Mouse (Mus musculus): ENCODE measurements around the gene Proser2. TPM values are rescaled to one million over a fixed set of nuclear protein-coding genes. Genes with fewer than 3 reads are reported as not detected.
A peak's percentile ranks its signal among the peaks of the same experiment; 100 is the strongest.

The Proser2 gene
- polyA plus RNA-seq, 1 experiment from 2014 or later: 5.8 TPM

GRCm38 (mm10) chr2:6157635-6158034 lies 27.6 kb upstream of the Proser2 start:
- ATAC-seq (ENCODE audit: low FRiP score): no peak
- H3K27me3 ChIP-seq: no peaks in the 10 kb centered on the region
- 96% methylated on average over 7 of the region's 7 CpGs for WGBS
- H3K4me2 ChIP-seq: no peak overlapping the region
- H3K9ac ChIP-seq: no peak overlapping the region
- H3K36me3 ChIP-seq: no peaks in the 10 kb centered on the region
- H3K4me1 ChIP-seq (replicated peaks): no peaks in the 10 kb centered on the region
- no peak overlapping the region for H3K27ac ChIP-seq
- no peaks in the 10 kb centered on the region for H3K9me3 ChIP-seq
- H3K4me3 ChIP-seq: no peak overlapping the region

GRCm38 (mm10) chr2:6157208-6157607 lies 27.2 kb upstream of the Proser2 start:
- H3K4me1 ChIP-seq (replicated peaks): no peaks in the 10 kb centered on the region
- 92% methylated on average over 4 of the region's 4 CpGs for WGBS
- no peak overlapping the region for H3K4me2 ChIP-seq
- H3K9me3 ChIP-seq: no peaks in the 10 kb centered on the region
- no peak overlapping the region for H3K27ac ChIP-seq
- no peaks in the 10 kb centered on the region for H3K36me3 ChIP-seq
- no peak overlapping the region for H3K4me3 ChIP-seq
- no peaks in the 10 kb centered on the region for H3K27me3 ChIP-seq
- ATAC-seq (ENCODE audit: low FRiP score): no peak
- no peak overlapping the region for H3K9ac ChIP-seq

GRCm38 (mm10) chr2:6149801-6150200 lies 19.8 kb upstream of the Proser2 start:
- 94% methylated on average over 5 of the region's 5 CpGs for WGBS
- H3K9ac ChIP-seq: no peak overlapping the region
- ATAC-seq (ENCODE audit: low FRiP score): no peak

GRCm38 (mm10) chr2:6146901-6147300 lies 16.9 kb upstream of the Proser2 start:
- no peaks in the 10 kb centered on the region for H3K9me3 ChIP-seq
- H3K4me2 ChIP-seq: no peak overlapping the region
- WGBS: 90% methylated on average over 7 of the region's 7 CpGs
- H3K36me3 ChIP-seq: no peaks in the 10 kb centered on the region
- no peaks in the 10 kb centered on the region for H3K4me1 ChIP-seq (replicated peaks)
- no peak overlapping the region for H3K4me3 ChIP-seq
- no peak overlapping the region for H3K27ac ChIP-seq
- no peak for ATAC-seq (ENCODE audit: low FRiP score)
- H3K27me3 ChIP-seq: no peaks in the 10 kb centered on the region
- no peak overlapping the region for H3K9ac ChIP-seq

More at GRCm38 (mm10) chr2:6149801-6150200, 19.8 kb upstream of the Proser2 start:
- no peak overlapping the region for H3K4me2 ChIP-seq
- H3K4me1 ChIP-seq (replicated peaks): no peaks in the 10 kb centered on the region
- no peaks in the 10 kb centered on the region for H3K27me3 ChIP-seq
- H3K9me3 ChIP-seq: no peaks in the 10 kb centered on the region
- H3K36me3 ChIP-seq: no peaks in the 10 kb centered on the region
- H3K27ac ChIP-seq: no peak overlapping the region
- H3K4me3 ChIP-seq: no peak overlapping the region

GRCm38 (mm10) chr2:6146257-6146656 lies 16.2 kb upstream of the Proser2 start:
- Histone ChIP-seq H3K4me3 (no peak overlapping the region), H3K36me3 (no peaks in the 10 kb centered on the region), H3K27me3 (no peaks in the 10 kb centered on the region), H3K9me3 (no peaks in the 10 kb centered on the region), H3K4me2 (no peak overlapping the region), H3K9ac (no peak overlapping the region), H3K27ac (no peak overlapping the region), H3K4me1 (replicated peaks) (no peaks in the 10 kb centered on the region)
- ATAC-seq (ENCODE audit: low FRiP score): no peak
- 86% methylated on average over 4 of the region's 4 CpGs for WGBS

- Histone ChIP-seq H3K4me1 (replicated peaks) (no peaks in the 10 kb centered on the region), H3K27me3 (no peaks in the 10 kb centered on the region), H3K9ac (no peak overlapping the region), H3K4me2 (no peak overlapping the region), H3K4me3 (no peak overlapping the region), H3K9me3 (no peaks in the 10 kb centered on the region), H3K36me3 (no peaks in the 10 kb centered on the region), H3K27ac (no peak overlapping the region)
- ATAC-seq (ENCODE audit: low FRiP score): 0 out of 2 replicates have a peak, but pooled peaks have one; percentile 10
- 80% methylated on average over 10 of the region's 10 CpGs for WGBS
Measured at GRCm38 (mm10) chr2:6145611-6146010, 15.6 kb upstream of the Proser2 start.

- no peak overlapping the region for H3K4me3 ChIP-seq
- no peak overlapping the region for H3K9ac ChIP-seq
- no peak overlapping the region for H3K4me2 ChIP-seq
- H3K36me3 ChIP-seq: no peaks in the 10 kb centered on the region
- 79% methylated on average over 16 of the region's 16 CpGs for WGBS
- no peak for ATAC-seq (ENCODE audit: low FRiP score)
- no peak overlapping the region for H3K27ac ChIP-seq
- H3K4me1 ChIP-seq (replicated peaks): no peaks in the 10 kb centered on the region
- H3K27me3 ChIP-seq: no peaks in the 10 kb centered on the region
- no peaks in the 10 kb centered on the region for H3K9me3 ChIP-seq
Measured at GRCm38 (mm10) chr2:6142915-6143654, 13.1 kb upstream of the Proser2 start.

GRCm38 (mm10) chr2:6140572-6141161 lies 10.7 kb upstream of the Proser2 start:
- WGBS: 83% methylated on average over 9 of the region's 9 CpGs
- H3K9ac ChIP-seq: no peak overlapping the region
- no peak overlapping the region for H3K27ac ChIP-seq

GRCm38 (mm10) chr2:6133871-6134270 lies 3.9 kb upstream of the Proser2 start:
- Histone ChIP-seq H3K9ac (no peak overlapping the region), H3K9me3 (no peaks in the 10 kb centered on the region), H3K4me2 (no peak overlapping the region), H3K27me3 (peaks cover 13% of the 10 kb centered on the region), H3K27ac (no peak overlapping the region), H3K4me3 (no peak overlapping the region), H3K4me1 (replicated peaks) (no peaks in the 10 kb centered on the region; the same call in 1 of the 2 replicates), H3K36me3 (no peaks in the 10 kb centered on the region)
- WGBS: 91% methylated on average over 19 of the region's 19 CpGs
- ATAC-seq (ENCODE audit: low FRiP score): no peak

More at GRCm38 (mm10) chr2:6140572-6141161, 10.7 kb upstream of the Proser2 start:
- H3K9me3 ChIP-seq: no peaks in the 10 kb centered on the region
- H3K4me2 ChIP-seq: no peak overlapping the region
- no peaks in the 10 kb centered on the region for H3K27me3 ChIP-seq
- no peaks in the 10 kb centered on the region for H3K36me3 ChIP-seq
- H3K4me1 ChIP-seq (replicated peaks): no peaks in the 10 kb centered on the region
- ATAC-seq (ENCODE audit: low FRiP score): no peak
- H3K4me3 ChIP-seq: no peak overlapping the region

- Histone ChIP-seq H3K4me2 (peak overlapping the region; percentile 93; the same call in 1 of the 2 replicates), H3K4me1 (replicated peaks) (no peaks in the 10 kb centered on the region; the same call in 1 of the 2 replicates), H3K9me3 (no peaks in the 10 kb centered on the region), H3K9ac (no peak overlapping the region), H3K36me3 (no peaks in the 10 kb centered on the region), H3K4me3 (peak overlapping the region; percentile 75), H3K27ac (no peak overlapping the region), H3K27me3 (peaks cover 26% of the 10 kb centered on the region)
- no peak for ATAC-seq (ENCODE audit: low FRiP score)
- 50% methylated on average over 8 of the region's 8 CpGs for WGBS
Measured at GRCm38 (mm10) chr2:6128881-6129280, 1.1 kb downstream of the Proser2 start.

- no peak overlapping the region for H3K4me3 ChIP-seq
Measured at GRCm38 (mm10) chr2:6128136-6128805, 1.7 kb downstream of the Proser2 start.

GRCm38 (mm10) chr2:6123046-6123445 lies 7.0 kb downstream of the Proser2 start:
- Histone ChIP-seq H3K4me3 (no peak overlapping the region), H3K27ac (no peak overlapping the region)
- WGBS: 90% methylated on average over 7 of the region's 7 CpGs

More at GRCm38 (mm10) chr2:6128136-6128805, 1.7 kb downstream of the Proser2 start:
- H3K36me3 ChIP-seq: no peaks in the 10 kb centered on the region
- no peak overlapping the region for H3K4me2 ChIP-seq
- H3K27ac ChIP-seq: no peak overlapping the region
- H3K9me3 ChIP-seq: no peaks in the 10 kb centered on the region
- ATAC-seq (ENCODE audit: low FRiP score): no peak
- peaks cover 26% of the 10 kb centered on the region for H3K27me3 ChIP-seq
- no peak overlapping the region for H3K9ac ChIP-seq
- WGBS: 90% methylated on average over 11 of the region's 11 CpGs
- H3K4me1 ChIP-seq (replicated peaks): no peaks in the 10 kb centered on the region; the same call in 1 of the 2 replicates

More at GRCm38 (mm10) chr2:6123046-6123445, 7.0 kb downstream of the Proser2 start:
- no peak for ATAC-seq (ENCODE audit: low FRiP score)
- H3K9ac ChIP-seq: no peak overlapping the region
- H3K27me3 ChIP-seq: peaks cover 5% of the 10 kb centered on the region
- no peak overlapping the region for H3K4me2 ChIP-seq
- no peaks in the 10 kb centered on the region for H3K9me3 ChIP-seq
- no peaks in the 10 kb centered on the region for H3K36me3 ChIP-seq
- no peaks in the 10 kb centered on the region; the same call in 1 of the 2 replicates for H3K4me1 ChIP-seq (replicated peaks)

Measured in hindbrain, embryonic 13.5 days (tissue).